Mouse (Mus musculus): Measurements from ENCODE around the gene Trpc5os. TPM values are rescaled to one million over a fixed set of nuclear protein-coding genes. Genes with fewer than 3 reads are reported as not detected.

Gene Trpc5os
- polyA plus RNA-seq (2017; shearing (Covaris generic)) = under 1 TPM; 0.10 to 0.23 TPM

GRCm38 (mm10) chrX:144456281-144456680, at the start of gene Trpc5os:
Trpc5os (plus strand) TSS chrX:144456581.

Other genes starting within 250 kb of the Trpc5os start
- 1 to 10 TPM; 8.1 to 9.3 TPM for gene Alg13, start 138.8 kb upstream of the Trpc5os start, polyA plus RNA-seq (2017; shearing (Covaris generic))
- under 1 TPM in 1 of 2 experiments, not detected in 1; 0.16 TPM for gene Trpc5, start 231.6 kb downstream of the Trpc5os start, polyA plus RNA-seq (2017; shearing (Covaris generic))
- gene Rtl4, start 232.3 kb downstream of the Trpc5os start, polyA plus RNA-seq (2017; shearing (Covaris generic)) = not detected

All from inflammation-experienced regulatory T-cells (primary cell).